Mouse (Mus musculus) embryonic facial prominence, embryonic 14.5 days (tissue): ENCODE measurements around the gene 9930022D16Rik. TPM values are rescaled to one million over a fixed set of nuclear protein-coding genes. Genes with fewer than 3 reads are reported as not detected.

Experiments used
- ATAC-seq: fragments of 200-750 bp; cut with Nextera tagmentation; 2 replicates; pipeline ENCODE4 v1.8.0; 2017; ENCODE audit warnings: low read depth, moderate number of reproducible peaks, moderate TSS enrichment
- DNase-seq: peaks from one replicate; pipeline ENCODE4 v3.0.0-alpha.2; 2015; ENCODE audit warnings: low spot score
- H3K27ac ChIP-seq: fragments of 300-500 bp; sonication (generic); replicated peaks from 2 replicates; pipeline ENCODE4 v1.5.1; 2014; ENCODE audit warnings: low read depth, mild to moderate bottlenecking, low read length, moderate library complexity
- H3K27me3 ChIP-seq: fragments of 300-500 bp; sonication (generic); replicated peaks from 2 replicates; pipeline ENCODE4 v1.6.1; 2014; ENCODE audit warnings: low read length; ENCODE audit not compliant: control insufficient read depth, insufficient read depth
- H3K36me3 ChIP-seq: fragments of 300-500 bp; sonication (generic); 2 replicates; pipeline ENCODE4 v1.6.1; 2014; ENCODE audit warnings: low read length, mixed read lengths; ENCODE audit not compliant: control insufficient read depth, insufficient read depth
- H3K4me1 ChIP-seq: fragments of 300-500 bp; sonication (generic); 2 replicates; pipeline ENCODE4 v1.6.1; 2014; ENCODE audit warnings: antibody characterized with exemption, low read length; ENCODE audit not compliant: control insufficient read depth, insufficient read depth
- H3K4me2 ChIP-seq: fragments of 300-500 bp; sonication (generic); 2 replicates; pipeline ENCODE4 v1.6.1; 2014; ENCODE audit warnings: low read depth, mild to moderate bottlenecking, low read length, moderate library complexity, mixed read lengths
- H3K4me3 ChIP-seq: fragments of 300-500 bp; sonication (generic); 2 replicates; pipeline ENCODE4 v1.5.1; 2014; ENCODE audit warnings: low read depth, mild to moderate bottlenecking, low read length
- H3K9ac ChIP-seq: fragments of 300-500 bp; sonication (generic); 2 replicates; pipeline ENCODE4 v1.6.1; 2014; ENCODE audit warnings: low read depth, mild to moderate bottlenecking, low read length, moderate library complexity, mixed read lengths
- H3K9me3 ChIP-seq: fragments of 300-500 bp; sonication (generic); 2 replicates; pipeline ENCODE4 v1.6.1; 2016; ENCODE audit warnings: low read length; ENCODE audit not compliant: control insufficient read depth
- WGBS: fragments of 180-500 bp; shearing (Covaris S2); extraction: QIAGEN DNeasy Blood & Tissue Kit; methylation state at CpG from one replicate; pipeline ENCODE4 v1.1.7; 2014; 5-methylcytosine and 5-hydroxymethylcytosine counted together
- polyA plus RNA-seq: library from polyadenylated mRNA; unstranded; fragments of >200 nt; fragmentation: Nextera tagmentation; extraction: Ambion mirVana; gene quantifications from 2 replicates; pipeline ENCODE4 v1.2.1, GENCODE M21; 2014

Gene 9930022D16Rik
- polyA plus RNA-seq, 1 experiment from 2014 or later = 0.08 TPM

DNA sequence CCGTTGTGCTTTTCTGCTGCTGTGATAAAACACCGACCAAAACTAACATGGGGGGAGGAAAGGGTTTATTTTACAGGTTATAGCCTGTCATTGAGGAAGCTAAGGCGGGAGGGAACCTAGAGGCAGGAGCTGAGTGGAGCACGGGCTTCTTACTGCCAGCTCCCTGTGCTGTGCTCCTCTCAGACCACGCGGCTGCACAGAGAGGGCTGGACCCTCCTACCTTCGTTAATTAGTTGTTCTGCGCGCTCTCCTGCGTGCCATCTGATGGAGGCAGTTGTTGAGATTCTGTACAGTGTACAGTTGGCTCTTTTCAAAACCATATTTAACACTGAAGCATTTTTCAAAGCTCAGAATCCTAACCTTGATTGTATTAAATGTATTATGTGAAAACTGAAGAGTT is 36.2 kb upstream of the 9930022D16Rik start:
- H3K4me1 ChIP-seq = peaks cover 18% of the 10 kb centered on the region
- no peak for ATAC-seq
- 0 out of 2 replicates have a peak overlapping the region, but pooled peaks have one; percentile 7 for H3K4me2 ChIP-seq
- WGBS = 44% methylated on average over 10 of the region's 10 CpGs
- DNase-seq = no peak
- peak overlapping the region; percentile 11; the same call in 1 of the 2 replicates for H3K9ac ChIP-seq
- H3K27ac ChIP-seq = 0 out of 2 replicates have a peak overlapping the region, but pooled peaks have one; percentile 50
- H3K27me3 ChIP-seq = no peaks in the 10 kb centered on the region
- peaks cover 4% of the 10 kb centered on the region; the same call in 1 of the 2 replicates for H3K36me3 ChIP-seq
- no peaks in the 10 kb centered on the region for H3K9me3 ChIP-seq
- no peak overlapping the region for H3K4me3 ChIP-seq

DNA sequence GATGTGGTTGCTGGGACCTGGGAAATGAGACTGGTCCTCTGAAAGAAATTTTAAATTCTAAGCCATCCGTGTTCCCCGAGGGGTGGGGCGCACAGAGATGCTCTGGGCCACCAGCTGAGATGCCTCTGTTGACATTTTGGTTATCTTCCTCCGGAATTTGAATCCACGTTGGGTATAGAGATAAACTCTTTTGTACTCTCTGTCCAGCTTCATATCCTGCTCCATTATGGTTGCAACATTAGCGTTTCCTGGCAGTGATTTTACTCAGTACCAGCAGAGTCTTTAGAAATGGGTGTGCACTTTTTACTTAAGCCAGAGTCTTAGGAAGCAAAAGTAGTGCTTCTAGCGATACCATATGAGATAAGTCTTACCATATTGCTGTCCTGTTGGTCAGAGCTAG is 35.7 kb upstream of the 9930022D16Rik start:
- Histone ChIP-seq H3K27me3 (no peaks in the 10 kb centered on the region), H3K27ac (no peak overlapping the region), H3K36me3 (peaks cover 4% of the 10 kb centered on the region; the same call in 1 of the 2 replicates), H3K4me2 (no peak overlapping the region), H3K9me3 (no peaks in the 10 kb centered on the region), H3K4me3 (no peak overlapping the region), H3K9ac (no peak overlapping the region), H3K4me1 (peaks cover 18% of the 10 kb centered on the region)
- ATAC-seq = no peak
- no peak for DNase-seq
- WGBS = 60% methylated on average over 7 of the region's 7 CpGs

DNA sequence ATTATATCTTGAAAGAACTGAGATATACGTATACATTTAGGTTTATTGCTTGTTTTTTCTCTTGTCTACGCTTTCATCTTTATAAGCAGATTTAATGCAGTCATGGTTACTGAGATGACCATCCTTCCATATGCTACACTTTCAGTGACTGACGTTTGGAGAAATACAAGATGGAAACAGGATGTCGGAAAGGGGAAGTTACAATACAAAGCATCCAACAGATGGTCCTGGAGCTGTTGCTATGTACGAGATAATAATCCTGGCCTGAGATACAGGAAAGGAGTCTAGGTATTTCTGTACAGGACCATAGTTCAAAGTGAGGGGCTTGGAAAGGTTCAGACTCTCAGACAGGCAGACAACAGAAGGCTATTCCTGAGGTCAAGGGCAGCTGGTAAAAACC is 33.1 kb upstream of the 9930022D16Rik start:
- 74% methylated on average over 5 of the region's 5 CpGs for WGBS
- DNase-seq (no peak), ATAC-seq (no peak)
- Histone ChIP-seq H3K27ac (no peak overlapping the region), H3K4me1 (peaks cover 30% of the 10 kb centered on the region), H3K9ac (no peak overlapping the region), H3K9me3 (no peaks in the 10 kb centered on the region), H3K27me3 (no peaks in the 10 kb centered on the region), H3K36me3 (no peaks in the 10 kb centered on the region), H3K4me3 (no peak overlapping the region), H3K4me2 (no peak overlapping the region)

DNA sequence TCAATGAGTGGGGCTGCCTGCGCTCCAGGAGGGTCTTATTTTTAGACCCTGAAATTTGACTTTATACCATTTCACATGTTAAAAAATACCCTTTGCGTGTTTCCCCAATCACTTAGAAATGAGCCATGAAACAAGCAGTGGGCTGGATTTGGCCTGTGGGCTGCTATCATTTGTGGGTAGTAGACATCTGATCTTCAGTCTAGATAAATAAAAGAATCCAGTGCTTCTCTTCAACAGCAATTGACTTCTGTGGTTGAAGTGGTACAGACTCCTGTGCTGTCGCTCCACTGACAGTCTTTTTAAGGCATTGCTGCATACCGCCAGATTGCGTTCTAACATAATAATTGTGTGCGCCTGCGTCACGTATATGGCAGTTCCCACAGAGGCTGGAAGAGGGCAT is 28.4 kb upstream of the 9930022D16Rik start:
- no peaks in the 10 kb centered on the region for H3K27me3 ChIP-seq
- peaks cover 12% of the 10 kb centered on the region; the same call in 1 of the 2 replicates for H3K4me1 ChIP-seq
- H3K4me2 ChIP-seq = no peak overlapping the region
- H3K4me3 ChIP-seq = no peak overlapping the region
- no peak overlapping the region for H3K9ac ChIP-seq
- 83% methylated on average over 8 of the region's 8 CpGs for WGBS
- DNase-seq (peak; percentile 46), ATAC-seq (no peak)
- no peaks in the 10 kb centered on the region for H3K9me3 ChIP-seq
- no peak overlapping the region for H3K27ac ChIP-seq
- no peaks in the 10 kb centered on the region for H3K36me3 ChIP-seq

DNA sequence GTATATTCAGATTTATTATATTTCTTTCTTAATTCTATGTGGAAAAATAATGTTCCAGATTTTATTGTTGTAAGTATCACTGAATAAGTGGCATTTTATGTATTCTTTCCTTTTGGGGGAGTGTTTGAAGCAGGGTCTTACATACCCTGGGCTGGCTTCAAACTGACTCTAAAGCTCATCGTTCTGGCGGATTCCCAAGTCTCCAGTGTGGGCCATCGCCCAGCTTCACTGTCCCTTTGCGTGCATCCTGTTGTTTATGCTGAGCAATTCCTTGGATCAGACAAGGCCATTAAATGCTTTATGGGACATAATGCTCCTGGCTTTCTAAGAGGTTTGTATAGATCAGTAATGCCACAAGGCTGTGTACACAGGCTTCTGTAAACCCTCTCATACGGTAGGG is 24.7 kb upstream of the 9930022D16Rik start:
- H3K27ac ChIP-seq = no peak overlapping the region
- H3K36me3 ChIP-seq = peaks cover 7% of the 10 kb centered on the region; the same call in 1 of the 2 replicates
- DNase-seq = no peak
- peaks cover 12% of the 10 kb centered on the region; the same call in 1 of the 2 replicates for H3K4me1 ChIP-seq
- no peak overlapping the region for H3K4me2 ChIP-seq
- H3K9me3 ChIP-seq = no peaks in the 10 kb centered on the region
- H3K4me3 ChIP-seq = no peak overlapping the region
- WGBS = 89% methylated on average over 5 of the region's 5 CpGs
- ATAC-seq = no peak
- no peaks in the 10 kb centered on the region for H3K27me3 ChIP-seq
- no peak overlapping the region for H3K9ac ChIP-seq

DNA sequence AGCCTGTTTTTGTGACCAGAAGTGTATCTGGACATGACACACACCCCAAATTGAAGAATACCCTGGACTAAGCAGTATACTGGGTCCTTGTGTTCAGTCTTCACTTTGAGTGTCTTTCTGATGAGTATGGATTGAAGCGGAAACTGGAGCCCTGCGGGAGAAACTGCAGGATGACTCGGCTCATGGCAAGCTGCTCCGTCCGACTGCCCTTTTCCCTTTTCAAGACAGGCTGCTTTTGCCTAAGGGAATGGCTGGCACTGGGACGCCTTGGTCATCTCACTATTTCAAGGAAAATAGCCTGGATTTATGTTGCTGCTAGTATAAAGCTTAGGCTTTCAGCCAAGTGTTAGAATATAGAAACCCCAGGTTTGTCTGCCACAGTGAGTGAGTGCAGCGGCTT is 22.5 kb upstream of the 9930022D16Rik start:
- no peak overlapping the region for H3K4me2 ChIP-seq
- no peak overlapping the region for H3K4me3 ChIP-seq
- 74% methylated on average over 7 of the region's 7 CpGs for WGBS
- peaks cover 26% of the 10 kb centered on the region for H3K36me3 ChIP-seq
- no peaks in the 10 kb centered on the region for H3K4me1 ChIP-seq
- DNase-seq = no peak
- no peak overlapping the region for H3K27ac ChIP-seq
- no peaks in the 10 kb centered on the region for H3K9me3 ChIP-seq
- no peaks in the 10 kb centered on the region for H3K27me3 ChIP-seq
- H3K9ac ChIP-seq = no peak overlapping the region
- ATAC-seq = no peak

DNA sequence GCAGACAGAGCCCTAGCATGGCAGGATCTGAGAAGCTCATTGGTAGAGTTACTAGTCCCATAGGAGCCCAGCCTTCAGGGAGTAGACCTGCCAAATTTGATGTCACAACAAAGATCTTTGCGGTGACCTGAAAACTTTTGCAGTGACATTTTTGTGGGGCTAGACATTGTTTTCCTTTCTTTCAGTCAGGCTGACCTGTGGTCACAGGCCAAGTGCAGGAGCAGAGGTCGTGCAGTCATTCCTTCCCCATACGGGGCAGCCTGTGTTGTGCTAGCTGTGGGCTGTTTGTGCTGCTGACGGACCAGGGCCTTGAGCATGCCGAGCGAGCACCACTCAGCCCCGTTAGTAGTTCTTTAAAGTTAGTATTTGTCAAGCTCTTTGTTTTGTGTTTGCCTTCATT is 22.0 kb upstream of the 9930022D16Rik start:
- DNase-seq = no peak
- Histone ChIP-seq H3K4me1 (no peaks in the 10 kb centered on the region), H3K9ac (no peak overlapping the region), H3K36me3 (peaks cover 32% of the 10 kb centered on the region), H3K27ac (no peak overlapping the region), H3K4me2 (no peak overlapping the region), H3K4me3 (no peak overlapping the region), H3K27me3 (no peaks in the 10 kb centered on the region), H3K9me3 (no peaks in the 10 kb centered on the region)
- WGBS = 63% methylated on average over 7 of the region's 7 CpGs
- no peak for ATAC-seq

DNA sequence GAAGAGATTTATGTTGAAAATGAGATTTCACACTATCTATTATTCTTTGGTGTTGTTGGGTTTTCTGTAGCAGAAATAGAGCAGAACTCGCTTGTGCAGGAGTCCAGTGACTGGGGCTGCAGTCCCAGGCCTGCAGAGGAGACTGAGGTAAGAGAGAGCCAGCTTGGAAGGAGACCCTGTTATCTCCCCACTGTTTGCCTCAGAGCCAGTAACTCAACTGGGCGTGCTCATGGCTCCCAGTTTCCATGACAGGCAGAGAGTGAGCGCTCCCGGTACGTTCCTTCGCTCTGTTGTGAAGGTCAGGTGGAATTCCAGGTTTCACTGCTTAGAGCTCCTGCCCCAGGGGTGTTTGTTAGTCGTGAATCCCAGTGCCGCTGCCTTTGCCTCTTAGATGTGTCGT is 21.1 kb upstream of the 9930022D16Rik start:
- H3K4me2 ChIP-seq = no peak overlapping the region
- H3K27ac ChIP-seq = no peak overlapping the region
- H3K9ac ChIP-seq = no peak overlapping the region
- H3K4me1 ChIP-seq = no peaks in the 10 kb centered on the region
- DNase-seq (no peak), ATAC-seq (no peak)
- H3K9me3 ChIP-seq = no peaks in the 10 kb centered on the region
- peaks cover 38% of the 10 kb centered on the region for H3K36me3 ChIP-seq
- no peaks in the 10 kb centered on the region for H3K27me3 ChIP-seq
- no peak overlapping the region for H3K4me3 ChIP-seq
- WGBS = 88% methylated on average over 9 of the region's 9 CpGs

DNA sequence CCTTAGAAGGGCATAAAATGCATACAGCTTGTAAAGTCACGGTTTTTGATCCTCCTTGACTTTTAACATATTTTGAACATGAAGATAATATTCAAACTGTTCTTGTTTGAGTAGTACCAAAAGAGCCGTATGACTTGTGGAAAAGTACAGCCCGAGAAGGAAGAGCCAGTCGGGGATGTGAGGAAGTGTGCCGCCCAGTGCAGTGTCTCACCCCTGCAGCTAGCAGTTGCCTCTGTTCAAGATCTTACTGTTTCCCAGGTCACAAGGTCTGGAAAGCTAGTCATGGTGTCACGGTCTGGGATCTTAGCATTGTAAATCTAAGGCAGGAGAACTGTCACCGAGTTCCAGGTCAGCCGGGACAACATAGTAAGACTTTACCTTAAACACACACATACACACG is 19.0 kb upstream of the 9930022D16Rik start:
- ATAC-seq (no peak), DNase-seq (no peak)
- Histone ChIP-seq H3K9me3 (no peaks in the 10 kb centered on the region), H3K4me3 (no peak overlapping the region), H3K27me3 (no peaks in the 10 kb centered on the region), H3K27ac (no peak overlapping the region), H3K36me3 (peaks cover 51% of the 10 kb centered on the region), H3K9ac (no peak overlapping the region), H3K4me2 (no peak overlapping the region), H3K4me1 (no peaks in the 10 kb centered on the region)
- WGBS = 88% methylated on average over 9 of the region's 9 CpGs
